ENCODE assay signal across 16 mouse cellular contexts in genomic region chr2:59526893-59527292, GRCm38 (mm10). TPM values are rescaled to one million over a fixed set of nuclear protein-coding genes. Genes with fewer than 3 reads are reported as not detected.
DNase-seq lines count a peak whose midpoint lies in the region; ATAC-seq lines count a peak whose summit lies in the region.
"Had no signal": no experiment of that assay in that cellular context is flagged by ENCODE, and none has a peak within 500 bp of the region (broad histone marks: within the 10 kb centered on the region; RNA-seq: fewer than 3 reads in every experiment).

No protein-coding gene starts in this region.

- H3K4me2 ChIP-seq in kidney, embryonic 14.5 days (replicated peaks; ENCODE audit: low read depth, low read length) = no peak overlapping the region
- H3K4me2 ChIP-seq in hindbrain, embryonic 12.5 days (replicated peaks) = no peak overlapping the region
- H3K4me2 ChIP-seq: heart, embryonic 15.5 days; limb, embryonic 15.5 days; midbrain, embryonic 15.5 days; neural tube, embryonic 12.5 days had no signal

- no peaks in the 10 kb centered on the region for H3K36me3 ChIP-seq in kidney, embryonic 14.5 days (ENCODE audit: control insufficient read depth, insufficient read depth, low read length)
- no peaks in the 10 kb centered on the region for H3K36me3 ChIP-seq in hindbrain, embryonic 12.5 days
- H3K36me3 ChIP-seq: heart, embryonic 15.5 days; limb, embryonic 15.5 days; midbrain, embryonic 15.5 days; neural tube, embryonic 12.5 days had no signal

- peaks cover 31% of the 10 kb centered on the region for H3K4me1 ChIP-seq in kidney, embryonic 14.5 days (ENCODE audit: control insufficient read depth, insufficient read depth, low read length)
- peaks cover 8% of the 10 kb centered on the region for H3K4me1 ChIP-seq in hindbrain, embryonic 12.5 days

- peak; percentile 69; the same call in 1 of the 2 replicates for ATAC-seq in kidney, embryonic 14.5 days (ENCODE audit: low FRiP score, low TSS enrichment)
- no peak for ATAC-seq in hindbrain, embryonic 12.5 days (ENCODE audit: low FRiP score)
- ATAC-seq: activated CD4-positive, CD25-positive, alpha-beta regulatory T cell, adult 4 months; midbrain, embryonic 15.5 days had no signal

- H3K4me3 ChIP-seq in kidney, embryonic 14.5 days (ENCODE audit: low read length) = no peak overlapping the region
- no peak overlapping the region for H3K4me3 ChIP-seq in hindbrain, embryonic 12.5 days
- H3K4me3 ChIP-seq: heart, embryonic 15.5 days; layer of hippocampus, adult 2 months; limb, embryonic 15.5 days; midbrain, embryonic 15.5 days; neural tube, embryonic 12.5 days had no signal

- H3K9ac ChIP-seq in kidney, embryonic 14.5 days (ENCODE audit: low read depth, low read length) = no peak overlapping the region
- no peak overlapping the region for H3K9ac ChIP-seq in hindbrain, embryonic 12.5 days
- H3K9ac ChIP-seq: heart, embryonic 15.5 days; limb, embryonic 15.5 days; midbrain, embryonic 15.5 days; neural tube, embryonic 12.5 days had no signal

- no peaks in the 10 kb centered on the region for H3K27me3 ChIP-seq in kidney, embryonic 14.5 days (ENCODE audit: control insufficient read depth, insufficient read depth, low read length)
- no peaks in the 10 kb centered on the region for H3K27me3 ChIP-seq in hindbrain, embryonic 12.5 days
- H3K27me3 ChIP-seq: heart, embryonic 15.5 days; limb, embryonic 15.5 days; midbrain, embryonic 15.5 days; neural tube, embryonic 12.5 days had no signal

- WGBS in kidney, embryonic 14.5 days = 19% methylated on average over 9 of the region's 9 CpGs
- WGBS in hindbrain, embryonic 12.5 days = 61% methylated on average over 9 of the region's 9 CpGs

- no peak overlapping the region for H3K27ac ChIP-seq in kidney, embryonic 14.5 days (ENCODE audit: low read depth, low read length)
- H3K27ac ChIP-seq in hindbrain, embryonic 12.5 days = no peak overlapping the region
- H3K27ac ChIP-seq: heart, embryonic 15.5 days; layer of hippocampus, adult 2 months; limb, embryonic 15.5 days; midbrain, embryonic 15.5 days; neural tube, embryonic 12.5 days had no signal

- DNase-seq in kidney, postnatal 25 days = no peak
- DNase-seq in retina, postnatal 1 day = peak; percentile 49
- DNase-seq in retina, embryonic 14.5 days (ENCODE audit: low spot score) = no peak
- peak; percentile 37 for DNase-seq in heart, postnatal 4 days
- no peak for DNase-seq in cerebellum, adult 11 months
- DNase-seq: adrenal gland, postnatal 36 days; cerebellum, postnatal 25 days; thymus, adult 2 months had no signal

- H3K9me3 ChIP-seq in kidney, embryonic 14.5 days (ENCODE audit: control insufficient read depth, low read length) = no peaks in the 10 kb centered on the region
- no peaks in the 10 kb centered on the region for H3K9me3 ChIP-seq in hindbrain, embryonic 12.5 days (replicated peaks)
- H3K9me3 ChIP-seq: heart, embryonic 15.5 days; limb, embryonic 15.5 days; midbrain, embryonic 15.5 days; neural tube, embryonic 12.5 days had no signal

RNA-seq across cellular contexts. Expression of gene Dapl1, which starts 42.4 kb away (rescaled TPM):
- 4.9 and 7.6 TPM in 2 replicates for polyA plus RNA-seq in kidney, embryonic 14.5 days (2014; fragmentation: Nextera tagmentation; extraction: Ambion mirVana)
- not detected for total RNA-seq in heart, postnatal 4 days (2021)
- 1.6 and 3.4 TPM in 2 replicates for polyA plus RNA-seq in hindbrain, embryonic 12.5 days (2016; fragmentation: Nextera tagmentation; extraction: Ambion mirVana)
- total RNA-seq: adrenal gland, postnatal 36 days; layer of hippocampus, adult 2 months had no signal
- polyA plus RNA-seq: neural tube, embryonic 12.5 days had no signal

Comparison
In these comparisons a context has a peak if more than half of its experiments do, and no peak if none do; other contexts are left out.
1. DNase-seq: peak in retina, postnatal 1 day (single experiment) and heart, postnatal 4 days (single experiment); none in kidney, postnatal 25 days (0 of 2), retina, embryonic 14.5 days (single experiment) and cerebellum, adult 11 months (single experiment).